Mouse (Mus musculus) liver, embryonic 14.5 days (tissue): ENCODE measurements around the gene Rgs19.

Source experiments
- CTCF ChIP-seq: IDR thresholded peaks from 2 replicates; pipeline ENCODE4 v1.5.1; 2016; ENCODE audit warnings: antibody characterized with exemption, low read depth, control low read depth
- EP300 ChIP-seq: IDR thresholded peaks from 2 replicates; pipeline ENCODE4 v1.6.1; 2016; ENCODE audit warnings: antibody characterized with exemption, low read depth

DNA sequence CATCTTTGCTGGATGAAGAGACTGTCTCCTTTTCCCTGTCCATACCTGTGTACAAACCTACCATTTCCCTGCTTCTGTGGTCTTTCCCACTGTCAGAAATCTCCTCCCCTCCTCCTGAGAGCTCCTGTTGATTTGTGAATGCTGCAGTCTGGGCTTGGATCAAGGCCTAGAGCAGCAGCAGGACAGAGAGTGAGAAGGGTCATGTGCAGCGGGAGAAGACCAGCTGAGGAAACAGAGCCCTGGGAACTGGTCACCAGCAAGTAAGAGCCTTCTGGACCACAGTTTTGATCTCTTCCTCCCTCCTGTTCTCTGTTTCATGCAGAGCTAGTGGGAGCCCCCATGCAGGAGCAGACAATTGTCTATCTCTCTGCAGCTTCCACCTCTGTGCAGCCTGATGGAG lies 2.0 kb upstream of the Rgs19 start:
- TF ChIP-seq CTCF (no peak), EP300 (no peak)
